Mouse (Mus musculus): ENCODE results near the gene Zfp628. TPM values are rescaled to one million over a fixed set of nuclear protein-coding genes. Genes with fewer than 3 reads are reported as not detected.

Gene Zfp628
- total RNA-seq, 2 experiments from 2014 or later, result 14.7 to 16.4 TPM

- DNase-seq, result peak; percentile 0
These were observed 3.7 kb downstream of the Zfp628 start for GRCm38 (mm10) chr7:4918681-4919080.

GRCm38 (mm10) chr7:4919096-4919495 is 4.1 kb downstream of the Zfp628 start:
- peak; percentile 2 for DNase-seq

GRCm38 (mm10) chr7:4919971-4920370 is 5.0 kb downstream of the Zfp628 start:
- peak; percentile 6 for DNase-seq

GRCm38 (mm10) chr7:4920496-4920895 is 5.5 kb downstream of the Zfp628 start:
- DNase-seq, result peak; percentile 7

- no peak for DNase-seq
These were observed 6.2 kb downstream of the Zfp628 start for GRCm38 (mm10) chr7:4920976-4921823.

GRCm38 (mm10) chr7:4921824-4922482 is 6.9 kb downstream of the Zfp628 start, which contains the start of gene Nat14:
Gene Nat14 (plus strand): TSS chr7:4922028.
- no peak for DNase-seq

- peak; percentile 79 for DNase-seq
These were observed 7.5 kb downstream of the Zfp628 start for GRCm38 (mm10) chr7:4922508-4922907.

- no peak for DNase-seq
These were observed 8.0 kb downstream of the Zfp628 start for GRCm38 (mm10) chr7:4922931-4923565.

GRCm38 (mm10) chr7:4923586-4924364 is 8.8 kb downstream of the Zfp628 start:
- peak; percentile 72 for DNase-seq

- DNase-seq, result no peak
These were observed 9.5 kb downstream of the Zfp628 start for GRCm38 (mm10) chr7:4924483-4924882.

- peak; percentile 54 for DNase-seq
These were observed 9.9 kb downstream of the Zfp628 start for GRCm38 (mm10) chr7:4924891-4925301.

GRCm38 (mm10) chr7:4925441-4926381 is 10.7 kb downstream of the Zfp628 start, which contains the start of gene Ssc5d:
Gene Ssc5d (plus strand): TSS chr7:4925785.
- DNase-seq, result peak; percentile 29

GRCm38 (mm10) chr7:4926849-4927248 is 11.8 kb downstream of the Zfp628 start:
- DNase-seq, result peak; percentile 2

GRCm38 (mm10) chr7:4927711-4928110 is 12.7 kb downstream of the Zfp628 start:
- no peak for DNase-seq

- peak; percentile 2 for DNase-seq
These were observed 13.3 kb downstream of the Zfp628 start for GRCm38 (mm10) chr7:4928323-4928722.

- no peak for DNase-seq
These were observed 18.1 kb downstream of the Zfp628 start for GRCm38 (mm10) chr7:4933103-4933502.

GRCm38 (mm10) chr7:4934160-4934914 is 19.3 kb downstream of the Zfp628 start:
- no peak for DNase-seq

GRCm38 (mm10) chr7:4936832-4937231 is 21.8 kb downstream of the Zfp628 start:
- no peak for DNase-seq

- no peak for DNase-seq
These were observed 22.4 kb downstream of the Zfp628 start for GRCm38 (mm10) chr7:4937392-4937791.

GRCm38 (mm10) chr7:4938456-4938855 is 23.4 kb downstream of the Zfp628 start:
- DNase-seq, result peak; percentile 88
